Mouse (Mus musculus) right cerebral cortex, postnatal 36 days (tissue): ENCODE data around the gene Tcf7l1.

Experiments
- DNase-seq, 2 experiments: peaks; one replicate each; pipeline ENCODE4 v3.0.0; 2022; ENCODE audit warnings: low spot score in 2 of 2, mixed read lengths in 1 of 2

The Tcf7l1 gene

DNA sequence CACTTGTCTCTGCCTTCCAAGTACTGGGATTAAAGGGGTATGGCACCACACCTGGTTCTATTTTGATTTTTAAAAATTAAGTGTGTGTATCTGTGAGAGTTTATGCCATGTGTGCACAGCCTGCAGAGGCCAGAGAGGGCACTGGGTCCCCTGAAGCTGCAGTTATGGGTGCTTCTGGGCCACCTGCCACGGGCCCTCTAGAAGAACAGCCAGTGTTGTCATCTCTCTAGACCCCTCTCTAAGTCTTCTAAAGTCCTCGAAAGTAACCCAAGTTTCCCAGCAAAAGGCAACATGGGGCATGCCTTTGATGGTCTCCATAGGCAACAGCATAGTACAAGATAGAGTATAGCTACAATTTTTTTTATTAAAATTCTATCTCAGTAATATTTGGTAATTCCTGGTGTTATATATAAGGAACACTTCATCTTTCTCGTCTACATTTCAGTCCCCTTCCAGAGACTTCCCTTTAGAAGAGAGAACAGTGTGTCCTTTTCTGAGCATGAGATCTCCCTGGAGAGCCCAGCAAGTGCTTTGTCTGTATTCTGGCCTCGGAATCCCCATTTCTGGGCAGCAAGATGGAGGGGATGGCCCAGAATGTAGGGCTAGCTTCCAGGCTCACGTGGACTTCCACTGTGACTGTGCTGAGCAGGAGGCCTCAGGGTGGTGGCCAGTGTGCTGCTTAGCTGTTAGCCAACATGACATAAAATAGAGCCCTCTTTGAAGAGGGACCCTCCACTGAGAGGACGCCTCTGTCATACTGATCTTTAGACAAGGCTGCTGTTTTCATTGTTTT is 195.8 kb downstream of the Tcf7l1 start:
- peak in 1 of 2 experiments; percentile 18 for DNase-seq

DNA sequence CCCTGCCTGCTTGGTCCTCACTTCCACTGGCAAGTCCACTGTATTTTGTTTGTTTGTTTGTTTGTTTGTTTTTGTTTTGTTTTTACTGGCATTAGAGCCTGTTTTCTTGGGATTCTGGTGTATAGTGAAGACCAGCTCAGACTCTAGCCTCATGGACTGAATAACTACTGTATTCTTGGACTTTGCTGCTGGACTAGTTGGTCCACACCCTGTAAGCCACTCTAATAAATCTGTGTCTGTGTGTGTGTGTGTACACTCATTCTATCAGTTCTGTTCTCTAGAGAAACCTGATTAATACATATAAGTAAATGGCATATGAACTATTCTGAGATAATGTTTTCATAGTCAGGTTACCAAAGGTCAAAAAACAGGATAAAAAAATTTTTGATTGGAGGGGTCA is 198.9 kb downstream of the Tcf7l1 start:
- DNase-seq, result no peak

- DNase-seq, result no peak
Observed at GRCm38 (mm10) chr6:72588307-72588706, 200.7 kb downstream of the Tcf7l1 start.

DNA sequence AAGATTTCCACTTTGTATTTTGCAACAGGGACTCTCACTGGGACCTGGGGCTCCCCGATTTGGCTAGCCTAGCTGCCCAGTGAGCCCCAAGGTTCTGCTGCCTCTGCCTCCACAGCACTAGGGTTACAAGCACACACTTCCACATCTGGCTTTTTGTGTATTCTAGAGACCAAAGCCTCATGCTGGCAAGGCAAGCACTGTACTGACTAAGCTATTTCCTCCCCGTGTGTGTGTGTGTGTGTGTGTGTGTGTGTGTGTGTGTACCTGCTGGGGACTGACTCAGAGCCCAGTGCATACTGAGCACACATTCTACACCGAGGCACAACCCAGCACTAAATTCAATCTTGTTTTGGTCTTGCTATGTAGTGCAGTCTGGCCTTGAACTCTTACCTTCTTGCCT is 202.4 kb downstream of the Tcf7l1 start:
- no peak for DNase-seq

DNA sequence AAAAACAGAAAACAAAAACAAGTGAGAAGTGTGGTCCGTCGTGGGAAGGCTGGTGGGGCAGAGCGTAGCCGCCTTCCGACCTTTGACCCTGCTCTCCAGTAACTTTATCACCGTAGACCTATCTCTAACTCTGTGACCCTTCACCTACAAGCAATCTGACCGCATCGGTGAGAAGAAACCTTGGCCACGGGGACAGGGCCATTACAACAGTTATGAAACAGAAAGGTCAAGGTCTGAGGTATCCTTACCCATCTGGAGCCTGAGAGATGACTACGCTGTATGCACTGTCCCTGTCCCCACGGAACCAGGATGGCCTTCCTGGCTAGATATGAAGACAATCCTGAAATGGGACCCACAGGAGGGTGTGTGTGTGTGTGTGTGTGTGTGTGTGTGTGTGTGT is 204.9 kb downstream of the Tcf7l1 start:
- no peak for DNase-seq

DNA sequence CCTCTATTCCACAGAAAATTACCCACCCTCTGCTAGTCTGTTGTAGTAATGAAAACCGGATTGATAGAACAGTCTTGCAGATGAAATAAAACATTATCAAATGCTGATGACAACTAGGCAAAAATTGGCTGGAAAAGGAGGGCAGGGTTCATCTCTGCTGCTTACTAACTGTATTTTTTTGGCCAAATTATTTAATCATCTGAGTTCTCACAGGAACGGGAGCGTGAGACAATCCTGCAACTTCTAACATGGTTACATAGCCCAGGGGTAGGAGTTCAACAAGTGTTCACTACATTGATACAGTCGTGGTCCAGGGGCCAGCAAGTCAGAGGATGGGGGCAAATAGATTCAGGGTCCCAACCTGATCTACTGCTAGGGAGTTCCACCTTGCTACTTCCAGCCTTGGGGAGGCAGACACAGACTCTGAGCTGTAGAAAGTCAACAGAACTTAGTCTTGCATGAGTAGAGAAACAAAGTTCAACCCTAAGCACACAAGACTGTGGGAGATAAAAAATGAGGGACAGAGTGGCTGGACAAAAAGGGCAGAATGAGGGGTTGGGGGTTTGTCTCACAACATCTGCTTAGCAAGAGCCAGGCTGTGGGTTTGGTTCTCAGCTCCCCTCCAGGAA is 205.7 kb downstream of the Tcf7l1 start:
- no peak for DNase-seq

GRCm38 (mm10) chr6:72581625-72582382 is 207.2 kb downstream of the Tcf7l1 start:
- no peak for DNase-seq
